Mouse (Mus musculus): Measurements from ENCODE around the gene Gm49380. TPM values are rescaled to one million over a fixed set of nuclear protein-coding genes. Genes with fewer than 3 reads are reported as not detected.

The Gm49380 gene
- polyA plus RNA-seq, 1 experiment from 2014 or later = 0.36 TPM

- H3K36me3 ChIP-seq (replicated peaks) = 0 out of 2 replicates have a peak, but pooled peaks cover 2% of the 10 kb centered on the region
- 8% methylated on average over 2 of the region's 2 CpGs for WGBS
- DNase-seq (ENCODE audit: extremely low spot score, low spot score) = no peak
- H3K4me3 ChIP-seq = peak overlapping the region; percentile 63
- peak overlapping the region; percentile 74 for H3K27ac ChIP-seq
- peaks cover 80% of the 10 kb centered on the region for H3K27me3 ChIP-seq (ENCODE audit: poor library complexity, severe bottlenecking)
- peaks cover 75% of the 10 kb centered on the region for H3K4me1 ChIP-seq
- H3K9me3 ChIP-seq = no peaks in the 10 kb centered on the region
Observed at GRCm38 (mm10) chr9:44133287-44133686, 20.0 kb upstream of the Gm49380 start.

GRCm38 (mm10) chr9:44132200-44132599, 18.9 kb upstream of the Gm49380 start:
- Histone ChIP-seq H3K4me3 (no peak overlapping the region), H3K9me3 (no peaks in the 10 kb centered on the region), H3K36me3 (replicated peaks) (0 out of 2 replicates have a peak, but pooled peaks cover under 1% of the 10 kb centered on the region), H3K27ac (no peak overlapping the region), H3K4me1 (peaks cover 77% of the 10 kb centered on the region), H3K27me3 (ENCODE audit: poor library complexity, severe bottlenecking) (peaks cover 79% of the 10 kb centered on the region)
- no peak for DNase-seq (ENCODE audit: extremely low spot score, low spot score)
- WGBS = 66% methylated on average over 5 of the region's 5 CpGs

- Histone ChIP-seq H3K36me3 (replicated peaks) (no peaks in the 10 kb centered on the region), H3K9me3 (no peaks in the 10 kb centered on the region), H3K4me1 (peaks cover 76% of the 10 kb centered on the region), H3K27me3 (ENCODE audit: poor library complexity, severe bottlenecking) (peaks cover 69% of the 10 kb centered on the region), H3K4me3 (peak overlapping the region; percentile 51; the same call in 1 of the 2 replicates), H3K27ac (peak overlapping the region; percentile 85)
- WGBS = 27% methylated on average over 7 of the region's 7 CpGs
- DNase-seq (ENCODE audit: extremely low spot score, low spot score) = no peak
Observed at GRCm38 (mm10) chr9:44131276-44131590, 17.9 kb upstream of the Gm49380 start.

DNA sequence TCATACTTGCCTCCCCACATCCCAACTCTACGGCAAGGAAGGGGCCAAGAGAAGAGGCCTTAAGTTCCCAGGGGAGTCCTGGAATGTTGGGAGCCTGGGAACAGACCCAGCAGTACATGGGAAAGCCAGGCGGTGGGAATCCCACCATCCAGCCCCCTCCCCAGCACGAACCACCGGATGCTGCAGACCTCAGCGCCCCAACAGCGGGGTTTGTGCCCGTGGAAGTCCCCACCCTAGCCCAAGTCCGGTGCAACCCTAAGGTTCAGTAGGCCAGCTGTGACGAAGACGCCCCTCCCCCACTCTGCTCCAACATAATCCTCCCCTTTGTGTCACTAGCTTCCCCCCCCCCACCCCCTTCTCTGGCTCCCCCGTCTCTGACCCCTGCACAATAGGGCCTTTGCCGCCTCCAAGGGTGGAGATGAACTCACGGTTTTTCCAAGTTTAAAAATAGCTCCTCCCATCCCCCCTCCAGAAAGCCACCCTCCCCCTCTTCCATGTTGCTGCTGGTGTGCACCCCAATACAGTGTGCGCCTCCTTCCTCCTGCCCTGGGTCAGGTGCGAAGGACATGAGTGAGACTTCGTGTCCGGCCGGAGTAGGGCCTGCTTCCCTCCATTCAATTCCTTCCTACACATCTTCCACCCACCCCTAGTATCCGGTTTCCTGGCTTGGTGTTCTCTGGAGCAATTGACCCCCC, 17.4 kb upstream of the Gm49380 start:
- WGBS = 7% methylated on average over 19 of the region's 19 CpGs
- peak overlapping the region; percentile 51 for H3K4me3 ChIP-seq
- peak; percentile 69 for DNase-seq (ENCODE audit: extremely low spot score, low spot score)
- peaks cover 76% of the 10 kb centered on the region for H3K4me1 ChIP-seq
- no peaks in the 10 kb centered on the region for H3K9me3 ChIP-seq
- peak overlapping the region; percentile 85 for H3K27ac ChIP-seq
- H3K36me3 ChIP-seq (replicated peaks) = no peaks in the 10 kb centered on the region
- peaks cover 64% of the 10 kb centered on the region for H3K27me3 ChIP-seq (ENCODE audit: poor library complexity, severe bottlenecking)

DNA sequence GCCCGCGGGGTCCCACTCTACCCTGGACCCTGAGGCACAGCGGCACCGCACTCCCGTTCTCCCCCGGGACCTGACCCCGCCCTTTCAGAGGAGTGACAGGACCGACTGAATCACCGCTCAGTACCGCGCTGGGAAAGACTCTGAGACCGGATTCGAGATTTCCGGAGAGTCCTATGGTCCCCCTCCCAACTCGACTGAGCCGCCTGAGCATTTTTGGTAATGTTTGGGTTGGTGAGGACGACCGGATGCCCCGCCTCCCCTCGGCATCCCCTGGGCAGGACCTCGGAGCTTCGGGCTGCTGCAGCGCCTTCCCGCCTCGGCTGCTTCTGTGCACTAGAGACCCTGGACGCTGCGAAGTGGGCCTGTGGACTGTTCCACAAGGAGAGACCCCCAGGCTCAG, 16.7 kb upstream of the Gm49380 start:
- H3K4me1 ChIP-seq = peaks cover 72% of the 10 kb centered on the region
- WGBS = under 1% methylated on average over 27 of the region's 27 CpGs
- H3K27me3 ChIP-seq (ENCODE audit: poor library complexity, severe bottlenecking) = peaks cover 57% of the 10 kb centered on the region

GRCm38 (mm10) chr9:44129633-44130032, 16.3 kb upstream of the Gm49380 start:
- no peaks in the 10 kb centered on the region for H3K9me3 ChIP-seq
- H3K4me3 ChIP-seq = peak overlapping the region; percentile 51
- H3K4me1 ChIP-seq = peaks cover 68% of the 10 kb centered on the region
- peaks cover 53% of the 10 kb centered on the region for H3K27me3 ChIP-seq (ENCODE audit: poor library complexity, severe bottlenecking)
- H3K36me3 ChIP-seq (replicated peaks) = no peaks in the 10 kb centered on the region
- peak overlapping the region; percentile 85 for H3K27ac ChIP-seq
- 3% methylated on average over 9 of the region's 9 CpGs for WGBS
- DNase-seq (ENCODE audit: extremely low spot score, low spot score) = no peak

More for the DNA sequence above, 16.7 kb upstream of the Gm49380 start:
- no peaks in the 10 kb centered on the region for H3K9me3 ChIP-seq
- H3K27ac ChIP-seq = peak overlapping the region; percentile 85
- H3K36me3 ChIP-seq (replicated peaks) = no peaks in the 10 kb centered on the region
- DNase-seq (ENCODE audit: extremely low spot score, low spot score) = peak; percentile 72
- H3K4me3 ChIP-seq = peak overlapping the region; percentile 51

DNA sequence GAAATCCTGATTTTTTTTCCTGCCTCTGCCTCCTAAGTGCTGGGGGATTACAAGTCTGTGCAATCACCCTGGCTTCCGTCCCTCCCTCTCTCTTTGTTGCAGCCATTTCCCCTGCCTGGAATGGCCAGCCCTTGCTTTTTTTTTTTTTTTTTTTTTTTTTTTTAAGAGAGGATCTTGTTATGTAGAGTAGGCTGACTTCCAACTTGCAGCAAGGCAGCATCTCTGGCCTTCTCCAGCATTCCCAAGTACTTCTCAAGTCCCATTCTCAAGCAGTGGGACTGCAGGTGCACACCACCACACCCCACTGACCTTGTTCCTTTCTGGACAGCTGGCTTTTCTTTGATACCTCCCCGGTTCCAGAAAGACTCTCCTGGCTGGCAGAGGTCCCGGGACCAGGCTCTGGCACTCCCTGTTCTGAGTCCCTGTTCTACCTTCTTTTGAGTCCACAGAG, 14.1 kb upstream of the Gm49380 start:
- no peaks in the 10 kb centered on the region for H3K9me3 ChIP-seq
- peaks cover 50% of the 10 kb centered on the region for H3K4me1 ChIP-seq
- H3K36me3 ChIP-seq (replicated peaks) = no peaks in the 10 kb centered on the region
- H3K27me3 ChIP-seq (ENCODE audit: poor library complexity, severe bottlenecking) = peaks cover 31% of the 10 kb centered on the region
- DNase-seq (ENCODE audit: extremely low spot score, low spot score) = no peak
- no peak overlapping the region for H3K4me3 ChIP-seq
- 52% methylated on average over 3 of the region's 3 CpGs for WGBS
- no peak overlapping the region for H3K27ac ChIP-seq

DNA sequence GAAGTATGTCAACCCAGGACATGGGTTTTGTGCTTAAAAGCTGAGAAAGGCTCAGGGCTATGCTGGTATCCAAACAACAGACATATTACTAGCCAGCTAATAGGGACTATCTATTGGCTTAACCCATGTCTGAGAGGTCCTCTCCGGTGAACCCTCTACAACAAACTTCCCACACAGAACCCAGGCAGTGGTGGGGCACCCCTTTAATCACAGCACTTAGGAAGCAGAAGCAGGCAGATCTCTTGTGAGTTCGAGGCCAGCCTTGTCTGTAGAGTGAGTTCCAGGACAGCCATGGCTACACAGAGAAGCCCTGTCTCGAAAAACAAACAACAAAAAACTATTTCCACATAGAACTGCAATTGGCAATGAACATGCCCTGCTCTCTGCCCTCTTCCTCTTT, 13.4 kb upstream of the Gm49380 start:
- 86% methylated on average over 3 of the region's 3 CpGs for WGBS
- DNase-seq (ENCODE audit: extremely low spot score, low spot score) = no peak
- peaks cover 24% of the 10 kb centered on the region for H3K27me3 ChIP-seq (ENCODE audit: poor library complexity, severe bottlenecking)
- H3K27ac ChIP-seq = peak overlapping the region; percentile 37; the same call in 1 of the 2 replicates
- no peaks in the 10 kb centered on the region for H3K9me3 ChIP-seq
- no peaks in the 10 kb centered on the region for H3K36me3 ChIP-seq (replicated peaks)
- H3K4me1 ChIP-seq = peaks cover 49% of the 10 kb centered on the region
- H3K4me3 ChIP-seq = no peak overlapping the region

DNA sequence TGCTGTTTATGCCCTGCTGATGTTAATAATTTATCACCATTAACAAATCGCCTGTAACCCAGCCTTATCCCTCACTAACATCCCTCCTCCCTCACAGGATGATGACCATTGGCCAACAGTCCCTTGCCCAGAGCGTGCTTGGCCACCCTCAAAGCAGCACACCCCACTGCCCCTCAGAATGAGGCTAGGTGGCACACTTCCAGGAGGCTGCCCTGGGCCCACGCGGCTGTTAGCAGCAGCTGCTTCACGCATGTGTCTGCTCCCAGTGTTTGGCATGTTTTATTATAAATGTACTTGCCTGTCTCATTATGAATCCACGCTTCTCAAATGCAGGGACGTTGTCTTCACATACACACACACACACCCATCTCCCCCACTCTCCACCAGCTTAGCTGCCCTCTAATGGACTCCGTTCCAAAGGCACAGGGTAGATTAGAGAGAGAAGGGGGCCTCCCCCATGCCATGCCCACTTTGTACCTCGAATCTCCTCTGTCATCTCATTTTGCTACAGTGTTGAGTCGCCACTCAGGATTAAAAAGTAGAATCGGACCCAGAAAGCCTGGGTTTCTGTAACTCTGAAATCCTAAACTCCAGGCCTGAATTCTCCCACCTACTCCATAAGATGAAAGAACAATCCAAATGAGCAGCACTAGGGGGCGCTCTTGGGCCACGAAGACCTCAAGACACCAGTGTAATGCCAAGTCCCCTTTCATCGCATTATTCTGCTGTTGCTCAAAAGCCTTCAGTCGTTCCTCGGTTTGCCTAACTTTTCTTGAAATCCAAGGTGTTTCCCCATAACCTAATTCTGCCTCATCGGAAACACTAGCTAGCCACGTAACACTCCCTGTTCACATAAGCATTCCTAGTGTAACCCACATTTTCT, 12.5 kb upstream of the Gm49380 start:
- Histone ChIP-seq H3K9me3 (no peaks in the 10 kb centered on the region), H3K27ac (peak overlapping the region; percentile 56), H3K4me1 (peaks cover 39% of the 10 kb centered on the region), H3K4me3 (peak overlapping the region; percentile 12; the same call in 1 of the 2 replicates), H3K36me3 (replicated peaks) (no peaks in the 10 kb centered on the region), H3K27me3 (ENCODE audit: poor library complexity, severe bottlenecking) (peaks cover 15% of the 10 kb centered on the region; the same call in 1 of the 2 replicates)
- 35% methylated on average over 18 of the region's 18 CpGs for WGBS
- peak; percentile 83 for DNase-seq (ENCODE audit: extremely low spot score, low spot score)

- Histone ChIP-seq H3K4me1 (peaks cover 32% of the 10 kb centered on the region), H3K27me3 (ENCODE audit: poor library complexity, severe bottlenecking) (peaks cover 12% of the 10 kb centered on the region; the same call in 1 of the 2 replicates), H3K27ac (no peak overlapping the region), H3K36me3 (replicated peaks) (no peaks in the 10 kb centered on the region), H3K9me3 (no peaks in the 10 kb centered on the region), H3K4me3 (no peak overlapping the region)
- DNase-seq (ENCODE audit: extremely low spot score, low spot score) = no peak
- WGBS = 67% methylated on average over 5 of the region's 5 CpGs
Observed at GRCm38 (mm10) chr9:44125026-44125425, 11.7 kb upstream of the Gm49380 start.

DNA sequence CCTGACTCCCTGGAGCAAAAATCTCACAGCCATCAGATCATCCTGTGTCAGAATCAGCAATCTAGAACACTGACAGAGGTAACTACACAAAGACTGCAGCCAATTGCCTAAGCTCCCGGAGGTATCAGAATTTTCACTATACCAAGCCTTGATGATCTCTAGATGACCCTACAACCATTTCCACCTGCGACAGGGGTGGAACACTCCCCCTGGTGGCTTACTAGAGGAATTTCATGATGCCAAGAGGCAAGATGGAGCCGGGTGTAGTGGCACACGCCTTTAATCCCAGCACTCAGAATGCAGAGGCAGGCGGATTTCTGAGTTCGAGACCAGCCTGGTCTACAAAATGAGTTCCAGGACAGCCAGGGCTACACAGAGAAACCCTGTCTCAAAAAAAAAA, 11.0 kb upstream of the Gm49380 start:
- Histone ChIP-seq H3K36me3 (replicated peaks) (no peaks in the 10 kb centered on the region), H3K9me3 (no peaks in the 10 kb centered on the region), H3K4me3 (no peak overlapping the region), H3K4me1 (peaks cover 25% of the 10 kb centered on the region), H3K27me3 (ENCODE audit: poor library complexity, severe bottlenecking) (peaks cover 11% of the 10 kb centered on the region; the same call in 1 of the 2 replicates), H3K27ac (no peak overlapping the region)
- 71% methylated on average over 6 of the region's 6 CpGs for WGBS
- no peak for DNase-seq (ENCODE audit: extremely low spot score, low spot score)

GRCm38 (mm10) chr9:44119948-44120465, 6.7 kb upstream of the Gm49380 start:
- H3K27ac ChIP-seq = no peak overlapping the region
- no peak for DNase-seq (ENCODE audit: extremely low spot score, low spot score)
- H3K9me3 ChIP-seq = no peaks in the 10 kb centered on the region
- H3K4me3 ChIP-seq = no peak overlapping the region
- WGBS = 87% methylated on average over 8 of the region's 8 CpGs
- H3K4me1 ChIP-seq = no peaks in the 10 kb centered on the region; the same call in 1 of the 2 replicates
- H3K36me3 ChIP-seq (replicated peaks) = no peaks in the 10 kb centered on the region
- H3K27me3 ChIP-seq (ENCODE audit: poor library complexity, severe bottlenecking) = no peaks in the 10 kb centered on the region

All from forebrain, embryonic 10.5 days (tissue).